Mouse (Mus musculus) thymus, adult 2 months (tissue): ENCODE results near the gene Myl6b.

ENCODE experiments used
- CTCF ChIP-seq: fragments of 200-500 bp; IDR thresholded peaks from 2 replicates; pipeline ENCODE4 v1.5.1; 2012; ENCODE audit warnings: mild to moderate bottlenecking, control low read depth, low read length, moderate library complexity, borderline replicate concordance; ENCODE audit not compliant: control insufficient read depth, poor library complexity, insufficient read depth; ENCODE audit errors: extremely low read depth
- POLR2A ChIP-seq: fragments of 200-500 bp; IDR thresholded peaks from 2 replicates; pipeline ENCODE4 v1.6.1; 2012; ENCODE audit warnings: mild to moderate bottlenecking, low read length, control low read depth, moderate library complexity; ENCODE audit not compliant: control insufficient read depth, poor library complexity, insufficient read depth; ENCODE audit errors: extremely low read depth

DNA sequence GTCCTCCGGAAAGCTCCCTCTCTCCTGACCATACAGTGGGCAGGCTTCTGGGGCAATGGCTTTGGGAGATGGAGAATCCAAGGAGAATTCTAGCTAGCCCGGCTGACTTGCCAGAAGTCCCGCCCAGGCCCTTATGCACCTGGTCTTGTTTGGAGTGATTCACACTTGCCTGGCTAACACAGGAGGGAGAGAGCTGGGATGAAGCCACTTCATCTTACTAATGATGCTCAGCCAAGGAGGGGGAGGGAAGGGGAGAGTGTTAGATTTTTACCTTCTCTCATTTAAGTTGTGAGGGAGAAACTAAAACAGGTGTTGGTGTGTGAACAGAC is 47.0 kb upstream of the Myl6b start:
- no peak for TF ChIP-seq POLR2A
- no peak for TF ChIP-seq CTCF
